Mouse (Mus musculus) megakaryocyte, embryonic 14.5 days (primary cell): ENCODE data around the gene Ski. TPM values are rescaled to one million over a fixed set of nuclear protein-coding genes. Genes with fewer than 3 reads are reported as not detected.

Experiments used
- H3K27me3 ChIP-seq: replicated peaks from 2 replicates; pipeline ENCODE3; 2012; ENCODE audit warnings: inconsistent platforms
- H3K36me3 ChIP-seq: replicated peaks from 2 replicates; pipeline ENCODE3; 2012; ENCODE audit warnings: low read length, inconsistent platforms, mixed read lengths
- H3K4me1 ChIP-seq: 2 replicates; pipeline ENCODE4 v1.6.1; 2012; ENCODE audit warnings: inconsistent platforms
- H3K4me3 ChIP-seq: replicated peaks from 2 replicates; pipeline ENCODE3; 2012; ENCODE audit warnings: moderate library complexity, mild to moderate bottlenecking, inconsistent platforms
- H3K9me3 ChIP-seq: 2 replicates; pipeline ENCODE4 v1.6.1; 2012; ENCODE audit warnings: inconsistent platforms
- FLI1 ChIP-seq: IDR thresholded peaks from 2 replicates; pipeline ENCODE4 v1.6.1; 2012; ENCODE audit warnings: low read length, inconsistent platforms, mixed read lengths
- GATA1 ChIP-seq: IDR thresholded peaks from 3 replicates; pipeline ENCODE4 v1.6.1; 2012; ENCODE audit warnings: mixed read lengths, low read length, inconsistent platforms, borderline replicate concordance
- polyA plus RNA-seq: library from polyadenylated mRNA; stranded (reverse); fragments of >175 nt; gene quantifications from 2 replicates; pipeline ENCODE4 v1.2.3, GENCODE M21; 2012; ENCODE audit warnings: low replicate concordance; ENCODE audit not compliant: insufficient read depth

The Ski gene
- polyA plus RNA-seq, 1 experiment = 31.5 TPM

- TF ChIP-seq FLI1 (no peak), GATA1 (no peak)
- peaks cover 2% of the 10 kb centered on the region for H3K36me3 ChIP-seq
- peaks cover 16% of the 10 kb centered on the region for H3K27me3 ChIP-seq
- no peak overlapping the region for H3K4me3 ChIP-seq
- peaks cover 58% of the 10 kb centered on the region for H3K4me1 ChIP-seq
- H3K9me3 ChIP-seq = no peaks in the 10 kb centered on the region
These were observed 105.8 kb downstream of the Ski start for GRCm38 (mm10) chr4:155116607-155117006.

- Histone ChIP-seq H3K9me3 (no peaks in the 10 kb centered on the region), H3K4me3 (no peak overlapping the region), H3K4me1 (peaks cover 47% of the 10 kb centered on the region), H3K36me3 (peaks cover 6% of the 10 kb centered on the region), H3K27me3 (peaks cover 24% of the 10 kb centered on the region)
- TF ChIP-seq GATA1 (no peak), FLI1 (no peak)
These were observed 108.5 kb downstream of the Ski start for GRCm38 (mm10) chr4:155113766-155114410.

GRCm38 (mm10) chr4:155109471-155109870 is 112.9 kb downstream of the Ski start:
- H3K36me3 ChIP-seq = peaks cover 6% of the 10 kb centered on the region
- TF ChIP-seq FLI1 = no peak
- no peak for TF ChIP-seq GATA1
- H3K9me3 ChIP-seq = no peaks in the 10 kb centered on the region
- H3K27me3 ChIP-seq = peaks cover 18% of the 10 kb centered on the region
- H3K4me3 ChIP-seq = no peak overlapping the region
- H3K4me1 ChIP-seq = peaks cover 30% of the 10 kb centered on the region

GRCm38 (mm10) chr4:155107886-155108285 is 114.5 kb downstream of the Ski start:
- TF ChIP-seq FLI1 (no peak), GATA1 (no peak)
- Histone ChIP-seq H3K4me3 (no peak overlapping the region), H3K36me3 (peaks cover 3% of the 10 kb centered on the region), H3K27me3 (peaks cover 16% of the 10 kb centered on the region), H3K9me3 (no peaks in the 10 kb centered on the region), H3K4me1 (peaks cover 30% of the 10 kb centered on the region)

Other genes with a start within 250 kb of the Ski start
- 0.27 and 0.88 TPM in 2 replicates for gene Plch2, start 165.8 kb downstream of the Ski start, polyA plus RNA-seq
- 1.4 and 4.3 TPM in 2 replicates for gene Pex10, start 155.6 kb downstream of the Ski start, polyA plus RNA-seq
- gene Rer1, start 136.2 kb downstream of the Ski start, polyA plus RNA-seq = 18.8 and 58.8 TPM in 2 replicates
- 4.3 and 6.3 TPM in 2 replicates for gene Morn1, start 136.0 kb downstream of the Ski start, polyA plus RNA-seq
- 51.4 and 87.5 TPM in 2 replicates for gene Faap20, start 27.2 kb upstream of the Ski start, polyA plus RNA-seq
- gene Prkcz, start 138.8 kb upstream of the Ski start, polyA plus RNA-seq = not detected in 2 replicates
- gene Gabrd, start 175.5 kb upstream of the Ski start, polyA plus RNA-seq = not detected in 2 replicates
- not detected in 2 replicates for gene Cfap74, start 186.6 kb upstream of the Ski start, polyA plus RNA-seq
- not detected in 2 replicates for gene Tmem52, start 246.5 kb upstream of the Ski start, polyA plus RNA-seq